24 mouse cellular contexts compared by ENCODE assay signal in genomic region chr3:88288133-88288713, GRCm38 (mm10). TPM values are rescaled to one million over a fixed set of nuclear protein-coding genes. Genes with fewer than 3 reads are reported as not detected.
DNase-seq lines count a peak whose midpoint lies in the region; ATAC-seq lines count a peak whose summit lies in the region.
"Not testable (repeated sequence)": the region's sequence is repeated elsewhere in the genome, so short reads cannot be mapped to it uniquely, and the experiment has no call there.
"Had no signal": no experiment of that assay in that cellular context is flagged by ENCODE, and none has a peak within 500 bp of the region (broad histone marks: within the 10 kb centered on the region; RNA-seq: fewer than 3 reads in every experiment).

No protein-coding gene starts in this region.

- not testable (repeated sequence) for ATAC-seq in lung, embryonic 15.5 days (ENCODE audit: borderline replicate concordance, extremely low read depth, low FRiP score, low TSS enrichment)

- in situ Hi-C loops in ES-E14 (cut with MboI; ENCODE audit: low sequenced_read_pairs in 2 of 2, unreplicated experiment in 2 of 2): not testable (repeated sequence)

- not testable (repeated sequence) for H3K36me3 ChIP-seq in ES-E14 (ENCODE audit: control insufficient read depth, insufficient read depth, low read length, poor library complexity, severe bottlenecking); lung, embryonic 15.5 days

- H3K27me3 ChIP-seq in lung, embryonic 15.5 days: not testable (repeated sequence)

- not testable (repeated sequence) for H3K4me2 ChIP-seq in lung, embryonic 15.5 days

- H3K4me1 ChIP-seq in ES-E14 (ENCODE audit: control insufficient read depth in 2 of 2, insufficient read depth in 2 of 2, low read length in 2 of 2, poor library complexity in 1 of 2); lung, embryonic 15.5 days: not testable (repeated sequence)

- H3K4me3 ChIP-seq in ES-E14 (ENCODE audit: insufficient read depth in 1 of 2, low read depth in 1 of 2, low read length in 2 of 2, poor library complexity in 1 of 2, severe bottlenecking in 1 of 2); lung, embryonic 15.5 days: not testable (repeated sequence)

- not testable (repeated sequence) for DNase-seq in ES-E14 (ENCODE audit: low read depth, low spot score)
- DNase-seq in heart, adult 11 months: peak; percentile 70
- DNase-seq in lung, postnatal 10 days: peak; percentile 39
- DNase-seq in lung, postnatal 36 days: peak; percentile 71

- not testable (repeated sequence) for H3K9ac ChIP-seq in ES-E14 (ENCODE audit: insufficient read depth, low read depth, low read length, poor library complexity, severe bottlenecking); lung, embryonic 15.5 days

- not testable (repeated sequence) for H3K9me3 ChIP-seq in ES-E14 (ENCODE audit: control insufficient read depth, insufficient read depth, low read depth, low read length); lung, embryonic 15.5 days

- H3K27ac ChIP-seq in ES-E14 (ENCODE audit: insufficient read depth, low read depth, low read length, poor library complexity, severe bottlenecking): peak overlapping the region; percentile 49; the same call in 1 of the 2 replicates
- peak overlapping the region; percentile 48; the same call in 1 of the 2 replicates for H3K27ac ChIP-seq in lung, embryonic 15.5 days

- 70% methylated on average over 10 of the region's 10 CpGs for WGBS in lung, embryonic 15.5 days

RNA-seq across cellular contexts. Expression of gene Gm38392, which starts 1.2 kb away (rescaled TPM):
- total RNA-seq in ES-E14 (2012; rRNA removed): 2.4 and 2.9 TPM in 2 replicates
- polyA plus RNA-seq in lung, embryonic 15.5 days (2015; fragmentation: Nextera tagmentation; extraction: Ambion mirVana): 0.23 and 0.35 TPM in 2 replicates
- total RNA-seq: granulocyte monocyte progenitor cell, adult 5-6 weeks; hematopoietic stem cell, adult 5-6 weeks had no signal
- polyA plus RNA-seq: C2C12; CD4-positive, CD25-positive, alpha-beta regulatory T cell, adult 4 months; embryonic facial prominence, embryonic 11.5 days; embryonic facial prominence, embryonic 14.5 days; forebrain, embryonic 10.5 days; forebrain, embryonic 13.5 days; heart, embryonic 14.5 days; heart, postnatal 0 days; hindbrain, embryonic 12.5 days; hindbrain, embryonic 15.5 days had no signal

RNA-seq across cellular contexts. Expression of gene Tsacc, which starts 8.6 kb away (rescaled TPM):
- 8.4 and 16.7 TPM in 2 replicates for total RNA-seq in ES-E14 (2012; rRNA removed)
- 10.0 and 12.2 TPM in 2 replicates for polyA plus RNA-seq in lung, embryonic 15.5 days (2015; fragmentation: Nextera tagmentation; extraction: Ambion mirVana)

RNA-seq across cellular contexts. Expression of gene Cct3, which starts 8.7 kb away (rescaled TPM):
- total RNA-seq in ES-E14 (2012; rRNA removed): 793 and 920 TPM in 2 replicates
- polyA plus RNA-seq in lung, embryonic 15.5 days (2015; fragmentation: Nextera tagmentation; extraction: Ambion mirVana): 525 and 549 TPM in 2 replicates

RNA-seq across cellular contexts. Expression of gene Rhbg, which starts 33.7 kb away (rescaled TPM):
- total RNA-seq in ES-E14 (2012; rRNA removed): 3.4 and 4.6 TPM in 2 replicates
- polyA plus RNA-seq in lung, embryonic 15.5 days (2015; fragmentation: Nextera tagmentation; extraction: Ambion mirVana): 0.34 and 0.42 TPM in 2 replicates
- total RNA-seq: gastrocnemius, adult 18-20 months; gastrocnemius, postnatal 10 days; gastrocnemius, postnatal 36 days; granulocyte monocyte progenitor cell, adult 5-6 weeks; heart, adult 8-10 months; heart, postnatal 25 days; hematopoietic stem cell, adult 5-6 weeks; MEL had no signal
- polyA plus RNA-seq: C2C12; CD4-positive, CD25-positive, alpha-beta regulatory T cell, adult 4 months; forebrain, embryonic 16.5 days; heart, embryonic 14.5 days; heart, postnatal 0 days had no signal

RNA-seq across cellular contexts. Expression of gene Glmp, which starts 36.6 kb away (rescaled TPM):
- total RNA-seq in ES-E14 (2012; rRNA removed): 147 and 226 TPM in 2 replicates
- 192 and 203 TPM in 2 replicates for polyA plus RNA-seq in lung, embryonic 15.5 days (2015; fragmentation: Nextera tagmentation; extraction: Ambion mirVana)
